In the genomic region with DNA sequence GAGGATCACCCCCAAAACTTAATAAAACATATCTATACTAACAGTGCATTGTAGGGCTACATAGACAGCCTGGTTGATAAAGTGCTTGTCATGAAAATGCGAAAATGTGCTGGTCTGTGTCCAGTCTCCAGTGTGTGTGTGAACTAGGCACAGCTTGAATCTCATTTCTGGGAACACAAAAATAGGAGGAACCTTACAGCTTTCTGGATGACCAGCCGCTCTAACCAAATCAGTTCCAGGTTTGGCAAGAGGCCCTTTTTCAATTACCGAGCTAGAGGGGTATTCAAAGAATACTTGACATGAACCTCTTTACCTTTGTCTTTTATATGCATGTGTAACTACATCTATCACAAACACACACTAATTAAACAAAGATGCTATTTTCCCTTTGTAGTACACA, we compare ENCODE assay signal across 10 mouse cellular contexts.
"Had no signal": no experiment of that assay in that cellular context is flagged by ENCODE, and none has a peak within 500 bp of the region (broad histone marks: within the 10 kb centered on the region; RNA-seq: fewer than 3 reads in every experiment).

No protein-coding gene starts in this region.

- H3K27me3 ChIP-seq: liver, embryonic 13.5 days had no signal

- H3K4me3 ChIP-seq: liver, embryonic 13.5 days had no signal

- DNase-seq: kidney, postnatal 25 days; liver, embryonic 13.5 days; lung, adult 2 months; lung, postnatal 14 days; lung, postnatal 4 days; midbrain, embryonic 14.5 days; thymus, adult 18-20 months; thymus, postnatal 4 days had no signal

- H3K4me1 ChIP-seq: liver, embryonic 13.5 days had no signal

- H3K4me2 ChIP-seq: liver, embryonic 13.5 days; midbrain, embryonic 11.5 days had no signal

- H3K9me3 ChIP-seq: liver, embryonic 13.5 days had no signal

- H3K27ac ChIP-seq: kidney, postnatal 0 days; liver, embryonic 13.5 days had no signal

- H3K36me3 ChIP-seq: liver, embryonic 13.5 days had no signal

- H3K9ac ChIP-seq: liver, embryonic 13.5 days had no signal
